In genomic region chr11:115534759-115535371, GRCm38 (mm10) we compare ENCODE assay signal across 9 mouse cellular contexts. TPM values are rescaled to one million over a fixed set of nuclear protein-coding genes. Genes with fewer than 3 reads are reported as not detected.
DNase-seq lines count a peak whose midpoint lies in the region; ATAC-seq and TF ChIP-seq lines count a peak whose summit lies in the region.
"Had no signal": no experiment of that assay in that cellular context is flagged by ENCODE, and none has a peak within 500 bp of the region (broad histone marks: within the 10 kb centered on the region; RNA-seq: fewer than 3 reads in every experiment).

No protein-coding gene starts in this region.

- H3K36me3 ChIP-seq in heart, embryonic 13.5 days: peaks cover 45% of the 10 kb centered on the region
- peaks cover 45% of the 10 kb centered on the region for H3K36me3 ChIP-seq in ES-Bruce4 (ENCODE audit: control insufficient read depth, insufficient read depth, low read length, poor library complexity, severe bottlenecking)
- H3K36me3 ChIP-seq in forebrain, embryonic 16.5 days (ENCODE audit: control insufficient read depth, insufficient read depth): peaks cover 17% of the 10 kb centered on the region
- peaks cover 19% of the 10 kb centered on the region for H3K36me3 ChIP-seq in midbrain, embryonic 11.5 days (ENCODE audit: control insufficient read depth, insufficient read depth, low read length)

- peak overlapping the region; percentile 78 for H3K4me2 ChIP-seq in heart, embryonic 13.5 days
- peak overlapping the region; percentile 89 for H3K4me2 ChIP-seq in forebrain, embryonic 16.5 days (ENCODE audit: low read length)
- peak overlapping the region; percentile 66 for H3K4me2 ChIP-seq in midbrain, embryonic 11.5 days

- no peak for TF ChIP-seq CTCF in ES-Bruce4 (IDR thresholded peaks at IDR 0.05; ENCODE audit: low read depth, low read length)

- no peaks in the 10 kb centered on the region for H3K27me3 ChIP-seq in heart, embryonic 13.5 days (replicated peaks)
- no peaks in the 10 kb centered on the region for H3K27me3 ChIP-seq in ES-Bruce4 (ENCODE audit: control insufficient read depth, insufficient read depth, low read length, poor library complexity, severe bottlenecking)
- no peaks in the 10 kb centered on the region for H3K27me3 ChIP-seq in forebrain, embryonic 16.5 days (replicated peaks; ENCODE audit: control insufficient read depth, insufficient read depth, low read length)
- H3K27me3 ChIP-seq in midbrain, embryonic 11.5 days (ENCODE audit: control insufficient read depth, insufficient read depth, low read length): no peaks in the 10 kb centered on the region
- H3K27me3 ChIP-seq: Patski had no signal

- H3K4me1 ChIP-seq in heart, embryonic 13.5 days: peaks cover 22% of the 10 kb centered on the region
- H3K4me1 ChIP-seq in ES-Bruce4 (ENCODE audit: control insufficient read depth, insufficient read depth, low read length): peaks cover 1% of the 10 kb centered on the region
- peaks cover 17% of the 10 kb centered on the region for H3K4me1 ChIP-seq in forebrain, embryonic 16.5 days (replicated peaks; ENCODE audit: control insufficient read depth, insufficient read depth, low read length)
- peaks cover 11% of the 10 kb centered on the region for H3K4me1 ChIP-seq in midbrain, embryonic 11.5 days (ENCODE audit: control insufficient read depth, insufficient read depth, low read length)

- peak overlapping the region; percentile 99 for H3K9ac ChIP-seq in heart, embryonic 13.5 days
- peak overlapping the region; percentile 99 for H3K9ac ChIP-seq in ES-Bruce4 (ENCODE audit: low read depth, poor library complexity, severe bottlenecking)
- peak overlapping the region; percentile 92 for H3K9ac ChIP-seq in forebrain, embryonic 16.5 days (replicated peaks; ENCODE audit: low read depth, low read length)
- peak overlapping the region; percentile 99 for H3K9ac ChIP-seq in midbrain, embryonic 11.5 days (ENCODE audit: low read length)

- no peak for ATAC-seq in heart, embryonic 13.5 days (ENCODE audit: extremely low read depth, insufficient number of reproducible peaks, low FRiP score, low TSS enrichment)
- ATAC-seq in forebrain, embryonic 16.5 days: no peak
- ATAC-seq in midbrain, embryonic 11.5 days (ENCODE audit: low FRiP score): no peak

- no peaks in the 10 kb centered on the region for H3K9me3 ChIP-seq in heart, embryonic 13.5 days
- H3K9me3 ChIP-seq in ES-Bruce4 (replicated peaks; ENCODE audit: control insufficient read depth, insufficient read depth, low read length, poor library complexity, severe bottlenecking): no peaks in the 10 kb centered on the region
- no peaks in the 10 kb centered on the region for H3K9me3 ChIP-seq in forebrain, embryonic 16.5 days (ENCODE audit: control insufficient read depth, low read length)
- no peaks in the 10 kb centered on the region for H3K9me3 ChIP-seq in midbrain, embryonic 11.5 days (ENCODE audit: control insufficient read depth, low read length)

- 7% methylated on average over 11 of the region's 11 CpGs for WGBS in heart, embryonic 13.5 days
- WGBS in forebrain, embryonic 16.5 days: 7% methylated on average over 11 of the region's 11 CpGs
- 10% methylated on average over 11 of the region's 11 CpGs for WGBS in midbrain, embryonic 11.5 days

- TF ChIP-seq EP300 in ES-Bruce4 (IDR thresholded peaks at IDR 0.05; ENCODE audit: insufficient read depth, low read depth, low read length): no peak

- H3K27ac ChIP-seq in heart, embryonic 13.5 days (replicated peaks): peak overlapping the region; percentile 100
- H3K27ac ChIP-seq in ES-Bruce4 (ENCODE audit: insufficient read depth, low read length): peak overlapping the region; percentile 4
- peak overlapping the region; percentile 99 for H3K27ac ChIP-seq in forebrain, embryonic 16.5 days (ENCODE audit: low read length)
- peak overlapping the region; percentile 98 for H3K27ac ChIP-seq in midbrain, embryonic 11.5 days (ENCODE audit: low read depth, low read length)

- no peak for TF ChIP-seq POLR2A in ES-Bruce4 (IDR thresholded peaks at IDR 0.05; ENCODE audit: insufficient read depth, low read length)

- peak overlapping the region; percentile 95 for H3K4me3 ChIP-seq in heart, embryonic 13.5 days
- H3K4me3 ChIP-seq in ES-Bruce4 (ENCODE audit: low read depth, low read length): peak overlapping the region; percentile 90
- peak overlapping the region; percentile 92 for H3K4me3 ChIP-seq in forebrain, embryonic 16.5 days (replicated peaks; ENCODE audit: low read length)
- peak overlapping the region; percentile 98 for H3K4me3 ChIP-seq in midbrain, embryonic 11.5 days (ENCODE audit: low read depth, low read length)

- no peak for DNase-seq in heart, adult 9 months (ENCODE audit: low spot score in 2 of 2)
- no peak for DNase-seq in midbrain, embryonic 11.5 days (ENCODE audit: low spot score, missing footprints)
- no peak for DNase-seq in retina, postnatal 1 day
- DNase-seq in ovary, adult 18-20 months (ENCODE audit: low spot score): no peak
- DNase-seq in cerebellum, postnatal 36 days: no peak

RNA-seq across cellular contexts. Expression of gene Sumo2, which starts 1.2 kb away (rescaled TPM):
- polyA plus RNA-seq in heart, embryonic 13.5 days (2015; fragmentation: Nextera tagmentation; extraction: Ambion mirVana): 606 and 657 TPM in 2 replicates
- polyA plus RNA-seq in ES-Bruce4 (2011; ENCODE audit: insufficient read depth, insufficient read length, low read depth, missing spikeins): 1,012 and 1,017 TPM in 2 replicates
- polyA plus RNA-seq in forebrain, embryonic 16.5 days (2015; fragmentation: Nextera tagmentation; extraction: Ambion mirVana): 1,130 and 1,181 TPM in 2 replicates
- polyA plus RNA-seq in midbrain, embryonic 11.5 days (2014; fragmentation: Nextera tagmentation; extraction: Ambion mirVana): 1,615 and 1,739 TPM in 2 replicates

RNA-seq across cellular contexts. Expression of gene Jpt1, which starts 20.7 kb away (rescaled TPM):
- polyA plus RNA-seq in heart, embryonic 13.5 days (2015; fragmentation: Nextera tagmentation; extraction: Ambion mirVana): 432 and 502 TPM in 2 replicates
- 163 and 173 TPM in 2 replicates for polyA plus RNA-seq in ES-Bruce4 (2011; ENCODE audit: insufficient read depth, insufficient read length, low read depth, missing spikeins)
- polyA plus RNA-seq in forebrain, embryonic 16.5 days (2015; fragmentation: Nextera tagmentation; extraction: Ambion mirVana): 1,959 and 1,981 TPM in 2 replicates
- polyA plus RNA-seq in midbrain, embryonic 11.5 days (2014; fragmentation: Nextera tagmentation; extraction: Ambion mirVana): 954 and 958 TPM in 2 replicates

RNA-seq across cellular contexts. Expression of gene Nup85, which starts 29.4 kb away (rescaled TPM):
- 111 and 113 TPM in 2 replicates for polyA plus RNA-seq in heart, embryonic 13.5 days (2015; fragmentation: Nextera tagmentation; extraction: Ambion mirVana)
- 99.9 and 103 TPM in 2 replicates for polyA plus RNA-seq in ES-Bruce4 (2011; ENCODE audit: insufficient read depth, insufficient read length, low read depth, missing spikeins)
- polyA plus RNA-seq in forebrain, embryonic 16.5 days (2015; fragmentation: Nextera tagmentation; extraction: Ambion mirVana): 138 and 144 TPM in 2 replicates
- polyA plus RNA-seq in midbrain, embryonic 11.5 days (2014; fragmentation: Nextera tagmentation; extraction: Ambion mirVana): 195 and 197 TPM in 2 replicates

RNA-seq across cellular contexts. Expression of gene Nt5c, which starts 43.2 kb away (rescaled TPM):
- polyA plus RNA-seq in heart, embryonic 13.5 days (2015; fragmentation: Nextera tagmentation; extraction: Ambion mirVana): 57.0 and 59.4 TPM in 2 replicates
- polyA plus RNA-seq in ES-Bruce4 (2011; ENCODE audit: insufficient read depth, insufficient read length, low read depth, missing spikeins): 42.7 and 43.2 TPM in 2 replicates
- polyA plus RNA-seq in forebrain, embryonic 16.5 days (2015; fragmentation: Nextera tagmentation; extraction: Ambion mirVana): 82.6 and 91.0 TPM in 2 replicates
- 68.3 and 69.8 TPM in 2 replicates for polyA plus RNA-seq in midbrain, embryonic 11.5 days (2014; fragmentation: Nextera tagmentation; extraction: Ambion mirVana)

RNA-seq across cellular contexts. Expression of gene Armc7, which starts 59.4 kb away (rescaled TPM):
- 6.6 and 6.9 TPM in 2 replicates for polyA plus RNA-seq in heart, embryonic 13.5 days (2015; fragmentation: Nextera tagmentation; extraction: Ambion mirVana)
- polyA plus RNA-seq in ES-Bruce4 (2011; ENCODE audit: insufficient read depth, insufficient read length, low read depth, missing spikeins): 3.0 and 3.6 TPM in 2 replicates
- 16.2 and 17.3 TPM in 2 replicates for polyA plus RNA-seq in forebrain, embryonic 16.5 days (2015; fragmentation: Nextera tagmentation; extraction: Ambion mirVana)
- 7.7 and 7.8 TPM in 2 replicates for polyA plus RNA-seq in midbrain, embryonic 11.5 days (2014; fragmentation: Nextera tagmentation; extraction: Ambion mirVana)

Comparison
In these comparisons a context has a peak if more than half of its experiments do, and no peak if none do; other contexts are left out.
1. H3K27ac ChIP-seq: peak in every context shown above with its lines; median percentile 100 in heart, embryonic 13.5 days; 99 in forebrain, embryonic 16.5 days; 98 in midbrain, embryonic 11.5 days; 4 in ES-Bruce4.